Mouse (Mus musculus): ENCODE results near the gene H2afv. TPM values are rescaled to one million over a fixed set of nuclear protein-coding genes. Genes with fewer than 3 reads are reported as not detected.

The H2afv gene
- total and polyA plus RNA-seq, 3 experiments = 46.6 to 73.2 (median 63.7) TPM

DNA sequence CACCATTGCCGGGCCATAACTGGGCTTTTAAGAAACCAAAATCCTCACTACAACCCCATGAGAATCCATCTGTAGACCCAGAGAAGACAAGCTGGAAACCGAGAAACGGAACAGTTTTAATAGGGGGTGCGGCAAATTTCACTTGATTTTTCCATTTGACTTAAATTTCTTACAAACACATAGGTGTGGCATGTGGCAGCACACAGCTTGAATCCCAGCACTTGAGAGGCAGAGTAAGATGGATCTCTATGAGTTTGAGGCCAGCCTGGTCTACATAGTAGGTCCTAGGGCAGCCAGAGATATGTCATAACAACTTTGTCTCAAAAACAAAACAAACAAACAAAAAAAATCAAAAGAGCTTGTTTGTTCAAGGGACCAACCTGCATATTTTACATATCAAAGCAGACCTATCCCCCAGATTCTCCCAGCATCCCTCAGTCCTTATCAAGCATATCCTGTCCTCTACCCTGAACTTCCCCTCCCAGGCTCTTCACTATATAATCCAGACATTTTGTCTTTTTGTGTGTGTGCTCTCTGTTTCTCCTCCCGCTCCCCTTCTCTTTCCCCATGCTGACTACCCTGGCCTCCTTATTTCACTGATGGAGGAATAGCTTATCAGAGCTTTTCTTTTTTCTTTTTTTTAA, 43.9 kb upstream of the H2afv start:
- no peak for DNase-seq (ENCODE audit: extremely low read depth)
- H3K79me2 ChIP-seq (replicated peaks; ENCODE audit: control insufficient read depth, extremely low read depth, insufficient read depth, poor library complexity, severe bottlenecking) = no peaks in the 10 kb centered on the region
- no peaks in the 10 kb centered on the region for H3K36me3 ChIP-seq (replicated peaks in 1 of 2; ENCODE audit: control insufficient read depth in 1 of 2, insufficient read depth in 1 of 2, low read length in 1 of 2)
- H3K27me3 ChIP-seq (replicated peaks) = no peaks in the 10 kb centered on the region
- no peak overlapping the region for H3K27ac ChIP-seq (ENCODE audit: insufficient read depth, low read depth)
- no peak overlapping the region for H3K4me3 ChIP-seq (replicated peaks in 1 of 3; ENCODE audit: low read depth in 2 of 3, low read length in 2 of 3, poor library complexity in 1 of 3)
- H3K9ac ChIP-seq (ENCODE audit: insufficient read depth, low read depth) = no peak overlapping the region
- no peaks in the 10 kb centered on the region for H3K9me3 ChIP-seq (replicated peaks; ENCODE audit: low read length)
- no peak overlapping the region for H3K4me2 ChIP-seq (ENCODE audit: insufficient read depth, low read depth, poor library complexity, severe bottlenecking)
- TF ChIP-seq GABPA (IDR thresholded peaks at IDR 0.05; ENCODE audit: insufficient replicate concordance, low read depth, low read length) (no peak), CHD1 (IDR thresholded peaks at IDR 0.05; ENCODE audit: low read depth, low read length) (no peak), CTCF (conservative IDR thresholded peaks at IDR 0.05 in 1 of 2, IDR thresholded peaks at IDR 0.05 in 1 of 2; ENCODE audit: low read depth in 2 of 2, low read length in 2 of 2) (no peak), SMC3 (IDR thresholded peaks at IDR 0.05; ENCODE audit: low read depth, low read length) (no peak), JUND (conservative IDR thresholded peaks at IDR 0.05; ENCODE audit: low read depth, low read length) (no peak), CHD2 (IDR thresholded peaks at IDR 0.05; ENCODE audit: low read length) (no peak), JUN (IDR thresholded peaks at IDR 0.05; ENCODE audit: insufficient read depth, low read depth, low read length) (no peak), ZKSCAN1 (IDR thresholded peaks at IDR 0.05; ENCODE audit: borderline replicate concordance, low read depth, low read length) (no peak), MXI1 (IDR thresholded peaks at IDR 0.05; ENCODE audit: low read depth, low read length) (no peak), ETS1 (conservative IDR thresholded peaks at IDR 0.05; ENCODE audit: low read depth, low read length) (no peak), UBTF (IDR thresholded peaks at IDR 0.05; ENCODE audit: low read depth, low read length) (no peak), RCOR1 (conservative IDR thresholded peaks at IDR 0.05; ENCODE audit: low read depth, low read length) (no peak), MYC (IDR thresholded peaks at IDR 0.05; ENCODE audit: low read depth, low read length) (no peak), TCF12 (IDR thresholded peaks at IDR 0.05; ENCODE audit: low read depth, low read length) (no peak), ZNF384 (IDR thresholded peaks at IDR 0.05; ENCODE audit: low read depth, low read length) (no peak)
- in situ Hi-C loops (cut with MboI; ENCODE audit: low pct_ligation_motif_present, low pct_unique_long_range_greater_than_20kb, low sequenced_read_pairs) = no loop called here
- dilution Hi-C loops (cut with MboI; ENCODE audit: extremely low pct_ligation_motif_present, extremely low pct_unique_long_range_greater_than_20kb, low sequenced_read_pairs) = no loop called here
- H3K4me1 ChIP-seq (ENCODE audit: control insufficient read depth in 1 of 2, insufficient read depth in 2 of 2) = peaks cover 0 to 22% of the 10 kb centered on the region in 2 experiments; a peak in 2 of 4 replicates

DNA sequence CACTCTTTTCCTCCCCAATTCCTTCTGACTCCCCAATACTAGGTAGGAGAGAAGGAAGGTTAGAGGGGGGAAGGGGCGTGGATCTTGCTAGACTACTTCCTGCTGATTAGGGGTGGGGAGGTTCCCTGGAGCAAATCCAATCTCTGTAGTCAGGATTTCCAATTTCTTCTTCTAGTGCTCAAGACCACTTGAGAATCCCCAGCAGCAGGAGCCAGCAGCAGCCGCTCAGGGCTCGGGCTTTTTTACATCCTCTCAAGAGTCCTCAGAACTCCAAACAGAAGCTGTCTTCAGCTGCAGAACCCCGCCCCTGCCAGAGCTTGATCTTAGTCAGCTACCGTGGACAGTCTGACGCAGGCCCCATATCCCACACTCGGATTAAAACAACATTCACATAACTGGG, 43.3 kb upstream of the H2afv start:
- Histone ChIP-seq H3K9me3 (replicated peaks; ENCODE audit: low read length) (no peaks in the 10 kb centered on the region), H3K79me2 (replicated peaks; ENCODE audit: control insufficient read depth, extremely low read depth, insufficient read depth, poor library complexity, severe bottlenecking) (no peaks in the 10 kb centered on the region), H3K4me1 (ENCODE audit: control insufficient read depth in 1 of 2, insufficient read depth in 2 of 2) (peaks cover 0 to 18% of the 10 kb centered on the region in 2 experiments; a peak in 2 of 4 replicates), H3K36me3 (replicated peaks in 1 of 2; ENCODE audit: control insufficient read depth in 1 of 2, insufficient read depth in 1 of 2, low read length in 1 of 2) (no peaks in the 10 kb centered on the region), H3K27me3 (replicated peaks) (no peaks in the 10 kb centered on the region), H3K9ac (ENCODE audit: insufficient read depth, low read depth) (no peak overlapping the region), H3K27ac (ENCODE audit: insufficient read depth, low read depth) (no peak overlapping the region), H3K4me2 (ENCODE audit: insufficient read depth, low read depth, poor library complexity, severe bottlenecking) (no peak overlapping the region), H3K4me3 (replicated peaks in 1 of 3; ENCODE audit: low read depth in 2 of 3, low read length in 2 of 3, poor library complexity in 1 of 3) (no peak overlapping the region)
- TF ChIP-seq BHLHE40 (IDR thresholded peaks at IDR 0.05; ENCODE audit: low read depth, low read length) (no peak), NELFE (IDR thresholded peaks at IDR 0.05; ENCODE audit: low read depth, low read length) (0 out of 2 replicates have a peak, but pooled peaks have one; percentile 13)
- dilution Hi-C loops (cut with MboI; ENCODE audit: extremely low pct_ligation_motif_present, extremely low pct_unique_long_range_greater_than_20kb, low sequenced_read_pairs) (no loop called here), in situ Hi-C loops (cut with MboI; ENCODE audit: low pct_ligation_motif_present, low pct_unique_long_range_greater_than_20kb, low sequenced_read_pairs) (no loop called here)
- no peak for DNase-seq (ENCODE audit: extremely low read depth)

All from CH12.LX (cell line).